Mouse (Mus musculus): Measurements from ENCODE around the gene Foxp3. TPM values are rescaled to one million over a fixed set of nuclear protein-coding genes. Genes with fewer than 3 reads are reported as not detected.

Foxp3 gene
- polyA plus RNA-seq, 1 experiment from 2014 or later, result not detected

- WGBS, result 60% methylated on average over 7 of the region's 7 CpGs
- no peak overlapping the region for H3K27ac ChIP-seq (replicated peaks)
- no peak overlapping the region for H3K9ac ChIP-seq (ENCODE audit: low read length)
- TF ChIP-seq CTCF (IDR thresholded peaks at IDR 0.05; ENCODE audit: low read depth) (no peak), EP300 (optimal IDR thresholded peaks at IDR 0.05) (no peak)
- DNase-seq (ENCODE audit: low spot score) (no peak), ATAC-seq (ENCODE audit: low FRiP score, low TSS enrichment) (no peak)
- H3K9me3 ChIP-seq (ENCODE audit: control insufficient read depth, low read length), result no peaks in the 10 kb centered on the region
- H3K4me2 ChIP-seq (replicated peaks; ENCODE audit: low read depth), result no peak overlapping the region
- H3K27me3 ChIP-seq (ENCODE audit: control insufficient read depth, insufficient read depth, low read length), result no peaks in the 10 kb centered on the region
- H3K4me3 ChIP-seq (ENCODE audit: low read depth, low read length), result no peak overlapping the region
- H3K4me1 ChIP-seq (replicated peaks; ENCODE audit: control insufficient read depth, insufficient read depth), result no peaks in the 10 kb centered on the region
- no peaks in the 10 kb centered on the region for H3K36me3 ChIP-seq (ENCODE audit: control insufficient read depth, insufficient read depth, low read length)
Observed at GRCm38 (mm10) chrX:7570481-7571175, 2.8 kb upstream of the Foxp3 start.

- H3K9me3 ChIP-seq (ENCODE audit: control insufficient read depth, low read length), result no peaks in the 10 kb centered on the region
- H3K36me3 ChIP-seq (ENCODE audit: control insufficient read depth, insufficient read depth, low read length), result no peaks in the 10 kb centered on the region
- H3K27ac ChIP-seq (replicated peaks), result no peak overlapping the region
- H3K9ac ChIP-seq (ENCODE audit: low read length), result no peak overlapping the region
- H3K4me2 ChIP-seq (replicated peaks; ENCODE audit: low read depth), result no peak overlapping the region
- H3K4me1 ChIP-seq (replicated peaks; ENCODE audit: control insufficient read depth, insufficient read depth), result no peaks in the 10 kb centered on the region
- ATAC-seq (ENCODE audit: low FRiP score, low TSS enrichment) (no peak), DNase-seq (ENCODE audit: low spot score) (no peak)
- TF ChIP-seq CTCF (IDR thresholded peaks at IDR 0.05; ENCODE audit: low read depth) (no peak), EP300 (optimal IDR thresholded peaks at IDR 0.05) (no peak)
- H3K27me3 ChIP-seq (ENCODE audit: control insufficient read depth, insufficient read depth, low read length), result no peaks in the 10 kb centered on the region
- no peak overlapping the region for H3K4me3 ChIP-seq (ENCODE audit: low read depth, low read length)
- 85% methylated on average over 9 of the region's 9 CpGs for WGBS
Observed at GRCm38 (mm10) chrX:7571565-7572136, 1.8 kb upstream of the Foxp3 start.

DNA sequence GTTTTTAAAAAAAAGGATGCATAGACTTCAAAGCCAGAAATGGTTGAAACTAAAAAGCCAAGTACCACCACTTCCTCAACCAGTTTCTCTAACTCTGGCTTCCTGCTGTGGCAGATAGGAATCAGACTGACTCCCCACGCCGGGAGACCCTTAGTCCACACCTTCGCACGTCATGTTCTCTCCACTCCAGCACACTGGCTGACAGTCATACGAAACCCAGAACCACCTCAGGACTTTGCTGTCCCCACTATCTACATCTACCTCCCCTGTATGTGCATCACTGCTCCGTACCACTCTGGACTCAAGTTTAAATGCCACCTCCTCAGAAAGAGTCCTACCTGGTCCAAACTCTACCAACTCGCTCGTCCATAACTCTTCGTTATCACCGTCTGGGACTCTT, 978 bp upstream of the Foxp3 start:
- no peak for DNase-seq (ENCODE audit: low spot score)
- no peaks in the 10 kb centered on the region for H3K4me1 ChIP-seq (replicated peaks; ENCODE audit: control insufficient read depth, insufficient read depth)
- H3K9me3 ChIP-seq (ENCODE audit: control insufficient read depth, low read length), result no peaks in the 10 kb centered on the region
- no peak overlapping the region for H3K27ac ChIP-seq (replicated peaks)
- no peak for ATAC-seq (ENCODE audit: low FRiP score, low TSS enrichment)
- no peaks in the 10 kb centered on the region for H3K27me3 ChIP-seq (ENCODE audit: control insufficient read depth, insufficient read depth, low read length)
- no peaks in the 10 kb centered on the region for H3K36me3 ChIP-seq (ENCODE audit: control insufficient read depth, insufficient read depth, low read length)
- TF ChIP-seq EP300 (optimal IDR thresholded peaks at IDR 0.05), result no peak
- TF ChIP-seq CTCF (IDR thresholded peaks at IDR 0.05; ENCODE audit: low read depth), result no peak
- H3K9ac ChIP-seq (ENCODE audit: low read length), result no peak overlapping the region
- H3K4me2 ChIP-seq (replicated peaks; ENCODE audit: low read depth), result no peak overlapping the region
- no peak overlapping the region for H3K4me3 ChIP-seq (ENCODE audit: low read depth, low read length)
- 66% methylated on average over 10 of the region's 10 CpGs for WGBS

DNA sequence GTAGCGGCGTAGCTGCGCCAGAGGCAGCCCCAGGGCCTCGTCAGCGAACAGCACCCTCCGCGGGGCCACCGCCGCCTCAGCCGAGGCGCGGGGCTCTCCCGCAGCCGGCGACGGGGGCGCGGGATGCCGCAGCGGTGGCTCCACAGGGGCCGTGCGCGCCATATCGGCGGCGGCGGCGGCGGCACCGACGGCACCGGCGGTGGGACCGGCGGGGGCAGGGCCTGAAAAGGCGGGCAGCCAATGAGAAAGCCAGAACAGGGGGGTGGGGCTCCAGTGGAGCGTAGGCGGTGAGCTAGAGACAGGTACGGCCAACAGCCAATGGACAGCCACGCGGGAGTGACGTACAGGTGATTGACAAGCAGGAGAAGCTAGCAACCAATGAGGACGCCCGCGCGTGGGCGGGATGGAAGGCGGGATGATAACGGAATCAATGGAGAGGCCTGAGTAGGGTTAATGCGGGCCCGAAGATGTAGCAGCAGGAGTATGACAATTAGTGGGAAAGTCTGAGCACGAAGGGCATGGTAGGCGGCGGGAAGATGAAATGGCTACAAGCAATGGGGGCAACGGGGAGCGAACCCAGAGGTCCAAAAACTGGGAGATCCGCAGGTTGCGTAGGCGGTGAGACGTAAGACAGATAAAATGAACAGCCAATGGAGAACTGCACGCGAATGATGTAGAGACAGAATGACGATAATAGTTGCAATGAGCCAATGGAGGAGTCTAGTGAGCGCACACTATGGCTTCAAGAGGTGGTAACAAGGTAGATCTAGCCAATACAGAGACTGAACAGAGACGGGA, 842 bp downstream of the Foxp3 start, which contains the start of gene Ppp1r3f:
Gene Ppp1r3f (minus strand): TSS at position 197 of the 798 bp plus-strand sequence.
- Histone ChIP-seq H3K36me3 (ENCODE audit: control insufficient read depth, insufficient read depth, low read length) (no peaks in the 10 kb centered on the region), H3K9ac (ENCODE audit: low read length) (peak within 1 kb of the TSS; percentile 70), H3K27ac (replicated peaks) (peak within 1 kb of the TSS; percentile 81), H3K4me3 (ENCODE audit: low read depth, low read length) (peak within 1 kb of the TSS; percentile 56), H3K9me3 (ENCODE audit: control insufficient read depth, low read length) (no peaks in the 10 kb centered on the region), H3K4me1 (replicated peaks; ENCODE audit: control insufficient read depth, insufficient read depth) (no peaks in the 10 kb centered on the region), H3K27me3 (ENCODE audit: control insufficient read depth, insufficient read depth, low read length) (no peaks in the 10 kb centered on the region), H3K4me2 (replicated peaks; ENCODE audit: low read depth) (peak within 1 kb of the TSS; percentile 62)
- 19% methylated on average over 34 of the region's 65 CpGs for WGBS
- DNase-seq (ENCODE audit: low spot score) (peak; percentile 92), ATAC-seq (ENCODE audit: low FRiP score, low TSS enrichment) (peak; percentile 98)
- no peak for TF ChIP-seq EP300 (optimal IDR thresholded peaks at IDR 0.05)
- TF ChIP-seq CTCF (IDR thresholded peaks at IDR 0.05; ENCODE audit: low read depth), result no peak

- H3K4me1 ChIP-seq (replicated peaks; ENCODE audit: control insufficient read depth, insufficient read depth), result no peaks in the 10 kb centered on the region
- H3K36me3 ChIP-seq (ENCODE audit: control insufficient read depth, insufficient read depth, low read length), result no peaks in the 10 kb centered on the region
- H3K4me3 ChIP-seq (ENCODE audit: low read depth, low read length), result peak overlapping the region; percentile 56
- TF ChIP-seq EP300 (optimal IDR thresholded peaks at IDR 0.05), result no peak
- TF ChIP-seq CTCF (IDR thresholded peaks at IDR 0.05; ENCODE audit: low read depth), result no peak
- DNase-seq (ENCODE audit: low spot score), result no peak
- H3K9me3 ChIP-seq (ENCODE audit: control insufficient read depth, low read length), result no peaks in the 10 kb centered on the region
- no peak for ATAC-seq (ENCODE audit: low FRiP score, low TSS enrichment)
- no peak overlapping the region for H3K27ac ChIP-seq (replicated peaks)
- H3K4me2 ChIP-seq (replicated peaks; ENCODE audit: low read depth), result peak overlapping the region; percentile 62
- H3K9ac ChIP-seq (ENCODE audit: low read length), result no peak overlapping the region
- no peaks in the 10 kb centered on the region for H3K27me3 ChIP-seq (ENCODE audit: control insufficient read depth, insufficient read depth, low read length)
- 21% methylated on average over 5 of the region's 6 CpGs for WGBS
Observed at GRCm38 (mm10) chrX:7574885-7575231, 1.4 kb downstream of the Foxp3 start.
